Mouse (Mus musculus) MEL (cell line): ENCODE measurements around the gene Ginm1. TPM values are rescaled to one million over a fixed set of nuclear protein-coding genes. Genes with fewer than 3 reads are reported as not detected.

ENCODE experiments used
- DNase-seq: peaks from one replicate; pipeline ENCODE4 v3.0.0; 2011; ENCODE audit warnings: low read depth, low spot score
- H3K27ac ChIP-seq: 2 replicates; pipeline ENCODE4 v1.5.1; 2012; ENCODE audit warnings: low read depth, mild to moderate bottlenecking, control low read depth, low read length, moderate library complexity; ENCODE audit not compliant: control insufficient read depth
- H3K27me3 ChIP-seq, 2 experiments: fragments of 150-350 bp in 1 of 2; sonication (generic) in 1 of 2; 2 replicates each; pipeline ENCODE4 v1.6.1; 2012; ENCODE audit warnings: low read length in 2 of 2, mild to moderate bottlenecking in 2 of 2, improper control_type of control experiment in 1 of 2, moderate library complexity in 1 of 2; ENCODE audit not compliant: insufficient read depth in 2 of 2, control insufficient read depth in 1 of 2
- H3K36me3 ChIP-seq, 2 experiments: 2 replicates each; pipeline ENCODE4 v1.6.1; 2012 to 2014; ENCODE audit warnings: low read length in 2 of 2, improper control_type of control experiment in 1 of 2, inconsistent platforms in 1 of 2, mild to moderate bottlenecking in 1 of 2; ENCODE audit not compliant: insufficient read depth in 2 of 2, control insufficient read depth in 1 of 2
- H3K4me1 ChIP-seq, 2 experiments: fragments of 150-350 bp in 1 of 2; sonication (generic) in 1 of 2; 2 replicates each; pipeline ENCODE4 v1.6.1; 2012; ENCODE audit warnings: low read length in 2 of 2, improper control_type of control experiment in 1 of 2, mild to moderate bottlenecking in 1 of 2; ENCODE audit not compliant: insufficient read depth in 2 of 2, control insufficient read depth in 1 of 2
- H3K4me3 ChIP-seq, 2 experiments: fragments of 150-350 bp in 1 of 2; sonication (generic) in 1 of 2; 2 replicates each; pipeline ENCODE4 v1.5.1; 2012; ENCODE audit warnings: low read depth in 2 of 2, low read length in 2 of 2, mild to moderate bottlenecking in 2 of 2, moderate library complexity in 2 of 2, control low read depth in 1 of 2, improper control_type of control experiment in 1 of 2; ENCODE audit not compliant: control insufficient read depth in 1 of 2, insufficient read depth in 1 of 2
- H3K79me2 ChIP-seq: 2 replicates; pipeline ENCODE4 v1.6.1; 2012; ENCODE audit warnings: mild to moderate bottlenecking, low read length, moderate library complexity; ENCODE audit not compliant: control insufficient read depth, poor library complexity, insufficient read depth
- H3K9ac ChIP-seq: 2 replicates; pipeline ENCODE4 v1.6.1; 2012; ENCODE audit warnings: low read depth, mild to moderate bottlenecking, control low read depth, low read length, moderate library complexity; ENCODE audit not compliant: control insufficient read depth, poor library complexity, severe bottlenecking
- H3K9me3 ChIP-seq: fragments of 150-350 bp; sonication (generic); replicated peaks from 2 replicates; pipeline ENCODE4 v1.6.1; 2012; ENCODE audit warnings: mild to moderate bottlenecking, low read length, improper control_type of control experiment, moderate library complexity; ENCODE audit not compliant: insufficient read depth
- BHLHE40 ChIP-seq: IDR thresholded peaks from 2 replicates; pipeline ENCODE4 v1.6.1; 2012; ENCODE audit warnings: low read depth, mild to moderate bottlenecking, inconsistent platforms, low read length, improper control_type of control experiment, borderline replicate concordance
- E2F4 ChIP-seq: IDR thresholded peaks from 2 replicates; pipeline ENCODE4 v1.6.1; 2011; ENCODE audit warnings: low read depth, low read length, improper control_type of control experiment, borderline replicate concordance
- ELF1 ChIP-seq: IDR thresholded peaks from 2 replicates; pipeline ENCODE4 v1.6.1; 2014; ENCODE audit warnings: low read depth, mild to moderate bottlenecking, inconsistent platforms, low read length, improper control_type of control experiment, moderate library complexity
- EP300 ChIP-seq, 2 experiments: IDR thresholded peaks; 2 replicates each; pipeline ENCODE4 v1.6.1; 2011; ENCODE audit warnings: improper control_type of control experiment in 2 of 2, low read length in 2 of 2, low read depth in 1 of 2, mild to moderate bottlenecking in 1 of 2
- ETS1 ChIP-seq: IDR thresholded peaks from 2 replicates; pipeline ENCODE4 v1.6.1; 2012; ENCODE audit warnings: low read depth, mild to moderate bottlenecking, inconsistent platforms, low read length, improper control_type of control experiment, moderate library complexity
- GABPA ChIP-seq: IDR thresholded peaks from 2 replicates; pipeline ENCODE4 v1.6.1; 2012; ENCODE audit warnings: low read depth, mild to moderate bottlenecking, inconsistent platforms, low read length, improper control_type of control experiment, moderate library complexity
- GATA1 ChIP-seq: IDR thresholded peaks from 2 replicates; pipeline ENCODE4 v1.6.1; 2011; ENCODE audit warnings: low read depth, low read length, improper control_type of control experiment
- JUND ChIP-seq: IDR thresholded peaks from 2 replicates; pipeline ENCODE4 v1.6.1; 2011; ENCODE audit warnings: low read depth, mild to moderate bottlenecking, improper control_type of control experiment, low read length
- MAFK ChIP-seq: IDR thresholded peaks from 2 replicates; pipeline ENCODE4 v1.6.1; 2011; ENCODE audit warnings: low read depth, mild to moderate bottlenecking, low read length, improper control_type of control experiment, borderline replicate concordance
- MEF2A ChIP-seq: IDR thresholded peaks from 2 replicates; pipeline ENCODE4 v1.6.1; 2014; ENCODE audit warnings: low read depth, mild to moderate bottlenecking, inconsistent platforms, low read length, improper control_type of control experiment; ENCODE audit not compliant: poor library complexity, insufficient replicate concordance, severe bottlenecking; ENCODE audit errors: extremely low read depth
- MXI1 ChIP-seq: IDR thresholded peaks from 2 replicates; pipeline ENCODE4 v1.6.1; 2011; ENCODE audit warnings: mild to moderate bottlenecking, low read depth, low read length, improper control_type of control experiment
- MYC ChIP-seq: IDR thresholded peaks from 2 replicates; pipeline ENCODE4 v1.6.1; 2011; ENCODE audit warnings: low read depth, mild to moderate bottlenecking, low read length, improper control_type of control experiment, moderate library complexity
- NELFE ChIP-seq: IDR thresholded peaks from 2 replicates; pipeline ENCODE4 v1.6.1; 2011; ENCODE audit warnings: low read depth, low read length, improper control_type of control experiment
- NRF1 ChIP-seq: IDR thresholded peaks from 2 replicates; pipeline ENCODE4 v1.6.1; 2014; ENCODE audit warnings: low read depth, mild to moderate bottlenecking, inconsistent platforms, low read length, improper control_type of control experiment, moderate library complexity; ENCODE audit not compliant: poor library complexity, insufficient read depth, severe bottlenecking
- RAD21 ChIP-seq: IDR thresholded peaks from 2 replicates; pipeline ENCODE4 v1.6.1; 2011; ENCODE audit warnings: mild to moderate bottlenecking, low read depth, low read length, improper control_type of control experiment
- RCOR1 ChIP-seq: IDR thresholded peaks from 2 replicates; pipeline ENCODE4 v1.6.1; 2012; ENCODE audit warnings: low read depth, mild to moderate bottlenecking, inconsistent platforms, low read length, improper control_type of control experiment
- SIN3A ChIP-seq: IDR thresholded peaks from 2 replicates; pipeline ENCODE4 v1.6.1; 2012; ENCODE audit warnings: low read length, improper control_type of control experiment, inconsistent platforms
- TAL1 ChIP-seq: IDR thresholded peaks from 2 replicates; pipeline ENCODE4 v1.6.1; 2012; ENCODE audit warnings: mild to moderate bottlenecking, inconsistent platforms, low read length, moderate library complexity, mixed read lengths
- TBP ChIP-seq: IDR thresholded peaks from 2 replicates; pipeline ENCODE4 v1.8.0; 2011; ENCODE audit warnings: low read depth, low read length, improper control_type of control experiment
- UBTF ChIP-seq: IDR thresholded peaks from 2 replicates; pipeline ENCODE4 v1.6.1; 2012; ENCODE audit warnings: low read depth, mild to moderate bottlenecking, inconsistent platforms, low read length, improper control_type of control experiment, moderate library complexity, borderline replicate concordance; ENCODE audit not compliant: insufficient read depth
- ZC3H11A ChIP-seq: IDR thresholded peaks from 2 replicates; pipeline ENCODE4 v1.6.1; 2012; ENCODE audit warnings: low read depth, mild to moderate bottlenecking, inconsistent platforms, low read length, improper control_type of control experiment
- ZKSCAN1 ChIP-seq: IDR thresholded peaks from 2 replicates; pipeline ENCODE4 v1.6.1; 2012; ENCODE audit warnings: low read depth, mild to moderate bottlenecking, inconsistent platforms, low read length, improper control_type of control experiment, moderate library complexity
- ZNF384 ChIP-seq: IDR thresholded peaks from 2 replicates; pipeline ENCODE4 v1.6.1; 2012; ENCODE audit warnings: low read depth, mild to moderate bottlenecking, inconsistent platforms, low read length, improper control_type of control experiment
- polyA plus RNA-seq, 2 experiments: library from polyadenylated mRNA; stranded (reverse) in 1 of 2; unstranded in 1 of 2; fragments of >175 nt in 1 of 2; fragments of >200 nt in 1 of 2; gene quantifications; 2 replicates each; pipeline versions ENCODE4 v1.2.1 to v1.2.4; 2012; ENCODE audit warnings: low replicate concordance in 2 of 2, low read depth in 1 of 2; ENCODE audit not compliant: insufficient read length in 2 of 2, insufficient read depth in 1 of 2, missing spikeins in 1 of 2
- total RNA-seq: library from RNA; depleted of rRNA; stranded (reverse); fragments of 300-350 nt; gene quantifications from 2 replicates; pipeline ENCODE4 v1.2.3, GENCODE M21; 2012

Gene Ginm1
- total and polyA plus RNA-seq, 3 experiments = 9.2 to 13.8 TPM; not detected in 1

- TF ChIP-seq NRF1 = peak; percentile 94
- TF ChIP-seq JUND = no peak
- TF ChIP-seq RAD21 = no peak
- TF ChIP-seq TAL1 = no peak
Measured at GRCm38 (mm10) chr10:7792751-7793385, at the start of gene Ginm1, which contains the start of gene Ppil4 (continued).

GRCm38 (mm10) chr10:7841571-7842080 lies 49.0 kb upstream of the Ginm1 start:
- TF ChIP-seq ZC3H11A (0 out of 2 replicates have a peak, but pooled peaks have one; percentile 9), ZNF384 (no peak), GABPA (no peak), MXI1 (no peak), E2F4 (no peak), MEF2A (peak; percentile 85; the same call in 1 of the 2 replicates), JUND (no peak), ETS1 (peak; percentile 72), ELF1 (no peak), EP300 (IDR thresholded peaks at IDR 0.05; ENCODE audit: low read depth in 1 of 2, low read length in 2 of 2) (peak; percentile 21 to 60; a peak in 3 of 4 replicates), ZKSCAN1 (no peak), BHLHE40 (no peak), MAFK (no peak), SIN3A (no peak), RCOR1 (0 out of 2 replicates have a peak, but pooled peaks have one; percentile 43), TBP (no peak), GATA1 (peak; percentile 54; the same call in 1 of the 2 replicates), MYC (no peak), NELFE (no peak), UBTF (no peak)
- H3K9me3 ChIP-seq = no peaks in the 10 kb centered on the region
- no peak overlapping the region for H3K9ac ChIP-seq
- DNase-seq = peak; percentile 73
- H3K27me3 ChIP-seq = no peaks in the 10 kb centered on the region
- 0 out of 4 replicates have a peak, but pooled peaks cover 0 to 3% of the 10 kb centered on the region in 2 experiments for H3K4me1 ChIP-seq
- no peaks in the 10 kb centered on the region for H3K36me3 ChIP-seq
- H3K79me2 ChIP-seq = no peaks in the 10 kb centered on the region
- no peak overlapping the region for H3K27ac ChIP-seq
- H3K4me3 ChIP-seq = no peak overlapping the region
